Mouse (Mus musculus): ENCODE results near the gene Ugt1a8. TPM values are rescaled to one million over a fixed set of nuclear protein-coding genes. Genes with fewer than 3 reads are reported as not detected.

Gene Ugt1a8
- total and polyA plus RNA-seq, 2 experiments: 0.07 to 4.0 TPM

GRCm38 (mm10) chr1:88235894-88236415, 148.3 kb downstream of the Ugt1a8 start:
- H3K9ac ChIP-seq (ENCODE audit: low read depth, low read length): no peak overlapping the region
- H3K4me3 ChIP-seq (ENCODE audit: insufficient read depth, low read depth, low read length): no peak overlapping the region
- WGBS: 59% methylated on average over 4 of the region's 4 CpGs
- H3K27ac ChIP-seq (replicated peaks; ENCODE audit: insufficient read depth, low read depth, low read length): no peak overlapping the region
- no peaks in the 10 kb centered on the region for H3K4me1 ChIP-seq (ENCODE audit: control insufficient read depth, insufficient read depth, low read length)
- no peaks in the 10 kb centered on the region for H3K79me2 ChIP-seq (ENCODE audit: control insufficient read depth, insufficient read depth, low read length)
- no peaks in the 10 kb centered on the region for H3K36me3 ChIP-seq (ENCODE audit: control insufficient read depth, insufficient read depth, low read length)
- DNase-seq (ENCODE audit: extremely low read depth, low read depth, low spot score): no peak
- H3K27me3 ChIP-seq (ENCODE audit: control insufficient read depth, insufficient read depth, low read length): no peaks in the 10 kb centered on the region
- TF ChIP-seq POLR2A (IDR thresholded peaks at IDR 0.05; ENCODE audit: extremely low read depth, insufficient read depth, low read length) (no peak), CTCF (IDR thresholded peaks at IDR 0.05; ENCODE audit: low read depth, low read length) (no peak)

- 56% methylated on average over 5 of the region's 5 CpGs for WGBS
- Histone ChIP-seq H3K79me2 (ENCODE audit: control insufficient read depth, insufficient read depth, low read length) (no peaks in the 10 kb centered on the region), H3K27me3 (ENCODE audit: control insufficient read depth, insufficient read depth, low read length) (no peaks in the 10 kb centered on the region), H3K9ac (ENCODE audit: low read depth, low read length) (no peak overlapping the region), H3K27ac (replicated peaks; ENCODE audit: insufficient read depth, low read depth, low read length) (no peak overlapping the region), H3K36me3 (ENCODE audit: control insufficient read depth, insufficient read depth, low read length) (no peaks in the 10 kb centered on the region), H3K4me3 (ENCODE audit: insufficient read depth, low read depth, low read length) (no peak overlapping the region), H3K4me1 (ENCODE audit: control insufficient read depth, insufficient read depth, low read length) (no peaks in the 10 kb centered on the region)
- DNase-seq (ENCODE audit: extremely low read depth, low read depth, low spot score): no peak
- no peak for TF ChIP-seq CTCF (IDR thresholded peaks at IDR 0.05; ENCODE audit: low read depth, low read length)
- no peak for TF ChIP-seq POLR2A (IDR thresholded peaks at IDR 0.05; ENCODE audit: extremely low read depth, insufficient read depth, low read length)
Measured at GRCm38 (mm10) chr1:88237311-88237710, 149.7 kb downstream of the Ugt1a8 start.

GRCm38 (mm10) chr1:88238771-88239170, 151.2 kb downstream of the Ugt1a8 start:
- H3K79me2 ChIP-seq (ENCODE audit: control insufficient read depth, insufficient read depth, low read length): no peaks in the 10 kb centered on the region
- H3K27ac ChIP-seq (replicated peaks; ENCODE audit: insufficient read depth, low read depth, low read length): no peak overlapping the region
- WGBS: 80% methylated on average over 6 of the region's 6 CpGs

DNA sequence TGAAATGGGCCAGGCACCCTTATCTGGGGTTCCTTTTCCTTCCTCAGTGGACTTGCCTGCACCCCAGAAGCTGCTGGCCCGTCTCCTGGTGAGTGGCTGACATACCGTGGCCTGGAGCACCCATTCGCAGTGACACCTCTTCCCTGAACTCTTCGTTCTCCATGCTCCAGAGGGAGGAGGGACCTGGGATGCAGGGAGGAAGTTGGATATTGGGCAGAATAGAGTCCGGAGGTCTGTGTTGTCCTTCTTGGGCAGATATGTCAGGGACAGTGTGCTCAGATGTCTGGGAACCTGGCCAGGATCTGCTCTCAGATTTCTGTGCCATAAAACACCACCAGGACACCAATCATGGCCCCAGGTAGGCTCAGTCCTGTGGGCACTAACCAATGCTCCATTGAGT, 152.5 kb downstream of the Ugt1a8 start:
- DNase-seq (ENCODE audit: extremely low read depth, low read depth, low spot score): no peak
- H3K27ac ChIP-seq (replicated peaks; ENCODE audit: insufficient read depth, low read depth, low read length): no peak overlapping the region
- H3K36me3 ChIP-seq (ENCODE audit: control insufficient read depth, insufficient read depth, low read length): no peaks in the 10 kb centered on the region
- H3K4me3 ChIP-seq (ENCODE audit: insufficient read depth, low read depth, low read length): no peak overlapping the region
- WGBS: 71% methylated on average over 5 of the region's 5 CpGs
- no peak overlapping the region for H3K9ac ChIP-seq (ENCODE audit: low read depth, low read length)
- TF ChIP-seq CTCF (IDR thresholded peaks at IDR 0.05; ENCODE audit: low read depth, low read length) (no peak), POLR2A (IDR thresholded peaks at IDR 0.05; ENCODE audit: extremely low read depth, insufficient read depth, low read length) (no peak)
- no peaks in the 10 kb centered on the region for H3K79me2 ChIP-seq (ENCODE audit: control insufficient read depth, insufficient read depth, low read length)
- H3K4me1 ChIP-seq (ENCODE audit: control insufficient read depth, insufficient read depth, low read length): no peaks in the 10 kb centered on the region
- H3K27me3 ChIP-seq (ENCODE audit: control insufficient read depth, insufficient read depth, low read length): no peaks in the 10 kb centered on the region

More at GRCm38 (mm10) chr1:88238771-88239170, 151.2 kb downstream of the Ugt1a8 start:
- Histone ChIP-seq H3K9ac (ENCODE audit: low read depth, low read length) (no peak overlapping the region), H3K36me3 (ENCODE audit: control insufficient read depth, insufficient read depth, low read length) (no peaks in the 10 kb centered on the region), H3K27me3 (ENCODE audit: control insufficient read depth, insufficient read depth, low read length) (no peaks in the 10 kb centered on the region), H3K4me3 (ENCODE audit: insufficient read depth, low read depth, low read length) (no peak overlapping the region), H3K4me1 (ENCODE audit: control insufficient read depth, insufficient read depth, low read length) (no peaks in the 10 kb centered on the region)
- TF ChIP-seq CTCF (IDR thresholded peaks at IDR 0.05; ENCODE audit: low read depth, low read length) (no peak), POLR2A (IDR thresholded peaks at IDR 0.05; ENCODE audit: extremely low read depth, insufficient read depth, low read length) (no peak)
- DNase-seq (ENCODE audit: extremely low read depth, low read depth, low spot score): no peak

GRCm38 (mm10) chr1:88240579-88240978, 153.0 kb downstream of the Ugt1a8 start:
- 75% methylated on average over 4 of the region's 4 CpGs for WGBS
- H3K9ac ChIP-seq (ENCODE audit: low read depth, low read length): no peak overlapping the region
- no peaks in the 10 kb centered on the region for H3K4me1 ChIP-seq (ENCODE audit: control insufficient read depth, insufficient read depth, low read length)
- TF ChIP-seq POLR2A (IDR thresholded peaks at IDR 0.05; ENCODE audit: extremely low read depth, insufficient read depth, low read length): no peak
- no peak for TF ChIP-seq CTCF (IDR thresholded peaks at IDR 0.05; ENCODE audit: low read depth, low read length)
- H3K4me3 ChIP-seq (ENCODE audit: insufficient read depth, low read depth, low read length): no peak overlapping the region
- no peak overlapping the region for H3K27ac ChIP-seq (replicated peaks; ENCODE audit: insufficient read depth, low read depth, low read length)
- H3K27me3 ChIP-seq (ENCODE audit: control insufficient read depth, insufficient read depth, low read length): no peaks in the 10 kb centered on the region
- H3K79me2 ChIP-seq (ENCODE audit: control insufficient read depth, insufficient read depth, low read length): no peaks in the 10 kb centered on the region
- no peak for DNase-seq (ENCODE audit: extremely low read depth, low read depth, low spot score)
- H3K36me3 ChIP-seq (ENCODE audit: control insufficient read depth, insufficient read depth, low read length): no peaks in the 10 kb centered on the region

DNA sequence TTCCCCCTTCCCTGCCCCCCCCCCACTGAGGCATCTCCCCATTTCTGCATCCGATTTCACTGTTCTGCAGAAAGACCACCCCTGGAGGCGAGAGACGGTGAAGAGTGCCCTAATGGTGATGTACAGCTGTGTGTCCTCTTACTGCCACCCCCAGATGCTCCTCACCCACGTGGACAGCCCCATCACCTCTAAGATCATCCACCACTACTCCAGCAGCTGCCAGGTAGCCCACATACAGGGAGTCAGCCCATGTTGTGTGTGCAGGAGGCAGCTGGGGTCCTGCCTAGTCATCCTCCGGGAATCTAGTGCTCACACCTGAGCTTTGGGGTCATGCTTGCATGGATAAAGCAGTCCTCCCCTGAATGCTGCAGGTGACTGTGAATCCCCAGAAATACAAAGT, 156.2 kb downstream of the Ugt1a8 start:
- Histone ChIP-seq H3K27me3 (ENCODE audit: control insufficient read depth, insufficient read depth, low read length) (no peaks in the 10 kb centered on the region), H3K79me2 (ENCODE audit: control insufficient read depth, insufficient read depth, low read length) (no peaks in the 10 kb centered on the region), H3K9ac (ENCODE audit: low read depth, low read length) (no peak overlapping the region), H3K36me3 (ENCODE audit: control insufficient read depth, insufficient read depth, low read length) (no peaks in the 10 kb centered on the region), H3K4me1 (ENCODE audit: control insufficient read depth, insufficient read depth, low read length) (no peaks in the 10 kb centered on the region), H3K4me3 (ENCODE audit: insufficient read depth, low read depth, low read length) (no peak overlapping the region), H3K27ac (replicated peaks; ENCODE audit: insufficient read depth, low read depth, low read length) (no peak overlapping the region)
- 71% methylated on average over 5 of the region's 5 CpGs for WGBS
- no peak for DNase-seq (ENCODE audit: extremely low read depth, low read depth, low spot score)
- TF ChIP-seq CTCF (IDR thresholded peaks at IDR 0.05; ENCODE audit: low read depth, low read length): no peak
- TF ChIP-seq POLR2A (IDR thresholded peaks at IDR 0.05; ENCODE audit: extremely low read depth, insufficient read depth, low read length): no peak
